Mouse (Mus musculus) E14TG2a.4 (cell line): ENCODE results near the gene Cdca3.

ENCODE experiments used
- H3K27me3 ChIP-seq: 2 replicates; pipeline ENCODE4 v1.6.1; 2014; ENCODE audit warnings: low read length, control low read depth; ENCODE audit not compliant: insufficient read depth
- H3K36me3 ChIP-seq: 2 replicates; pipeline ENCODE4 v1.6.1; 2014; ENCODE audit warnings: low read length, control low read depth; ENCODE audit not compliant: insufficient read depth
- H3K4me1 ChIP-seq: replicated peaks from 2 replicates; pipeline ENCODE4 v1.6.1; 2014; ENCODE audit warnings: low read depth, low read length, control low read depth
- H3K4me3 ChIP-seq: replicated peaks from 2 replicates; pipeline ENCODE4 v1.5.1; 2014; ENCODE audit warnings: mild to moderate bottlenecking, low read length
- H3K9me3 ChIP-seq: 2 replicates; pipeline ENCODE4 v1.6.1; 2014; ENCODE audit warnings: low read length, control low read depth
- CTCF ChIP-seq: conservative IDR thresholded peaks from 2 replicates; pipeline ENCODE4 v1.5.1; 2014; ENCODE audit warnings: low read length
- NANOG ChIP-seq: IDR thresholded peaks from 2 replicates; pipeline ENCODE4 v1.6.1; 2014; ENCODE audit warnings: borderline replicate concordance, low read length, mixed read lengths
- POU5F1 ChIP-seq: IDR thresholded peaks from 2 replicates; pipeline ENCODE4 v1.6.1; 2014; ENCODE audit warnings: low read length, borderline replicate concordance

Cdca3 gene

GRCm38 (mm10) chr6:124835531-124835930 is 6.2 kb downstream of the Cdca3 start:
- Histone ChIP-seq H3K36me3 (peaks cover 47% of the 10 kb centered on the region), H3K27me3 (no peaks in the 10 kb centered on the region), H3K4me1 (peaks cover 84% of the 10 kb centered on the region), H3K4me3 (0 out of 2 replicates have a peak overlapping the region, but pooled peaks have one; percentile 10), H3K9me3 (no peaks in the 10 kb centered on the region)
- TF ChIP-seq NANOG: no peak
- TF ChIP-seq CTCF: no peak
- TF ChIP-seq POU5F1: no peak

- TF ChIP-seq CTCF: no peak
- TF ChIP-seq POU5F1: no peak
- TF ChIP-seq NANOG: no peak
- Histone ChIP-seq H3K36me3 (peaks cover 44% of the 10 kb centered on the region), H3K4me3 (no peak overlapping the region), H3K4me1 (peaks cover 79% of the 10 kb centered on the region), H3K9me3 (no peaks in the 10 kb centered on the region), H3K27me3 (no peaks in the 10 kb centered on the region)
Measured at GRCm38 (mm10) chr6:124836411-124836810, 7.1 kb downstream of the Cdca3 start.

GRCm38 (mm10) chr6:124839805-124840204 is 10.5 kb downstream of the Cdca3 start:
- Histone ChIP-seq H3K4me1 (peaks cover 53% of the 10 kb centered on the region), H3K27me3 (no peaks in the 10 kb centered on the region; the same call in 1 of the 2 replicates), H3K9me3 (no peaks in the 10 kb centered on the region), H3K4me3 (no peak overlapping the region), H3K36me3 (peaks cover 10% of the 10 kb centered on the region)
- no peak for TF ChIP-seq POU5F1
- no peak for TF ChIP-seq NANOG
- no peak for TF ChIP-seq CTCF

- TF ChIP-seq POU5F1 (no peak), CTCF (no peak), NANOG (no peak)
- Histone ChIP-seq H3K9me3 (no peaks in the 10 kb centered on the region), H3K36me3 (peaks cover 3% of the 10 kb centered on the region), H3K4me3 (no peak within 1 kb of the TSS), H3K4me1 (peaks cover 53% of the 10 kb centered on the region), H3K27me3 (no peaks in the 10 kb centered on the region; the same call in 1 of the 2 replicates)
Measured at GRCm38 (mm10) chr6:124840241-124841167, 11.2 kb downstream of the Cdca3 start, which contains the start of gene Gnb3. TSS of gene Gnb3 (minus strand) at chr6:124840275.

GRCm38 (mm10) chr6:124847305-124847704 is 18.0 kb downstream of the Cdca3 start:
- no peaks in the 10 kb centered on the region for H3K9me3 ChIP-seq
- H3K4me3 ChIP-seq: no peak overlapping the region
- no peaks in the 10 kb centered on the region for H3K36me3 ChIP-seq
- TF ChIP-seq POU5F1: no peak
- peak; percentile 98 for TF ChIP-seq CTCF
- H3K27me3 ChIP-seq: peaks cover 12% of the 10 kb centered on the region
- peaks cover 65% of the 10 kb centered on the region for H3K4me1 ChIP-seq

GRCm38 (mm10) chr6:124850535-124850934 is 21.2 kb downstream of the Cdca3 start:
- H3K4me1 ChIP-seq: peaks cover 66% of the 10 kb centered on the region
- peaks cover 30% of the 10 kb centered on the region for H3K27me3 ChIP-seq
- TF ChIP-seq CTCF (no peak), NANOG (no peak), POU5F1 (no peak)
- H3K36me3 ChIP-seq: no peaks in the 10 kb centered on the region
- H3K4me3 ChIP-seq: peak overlapping the region; percentile 45
- no peaks in the 10 kb centered on the region for H3K9me3 ChIP-seq

GRCm38 (mm10) chr6:124854647-124855046 is 25.3 kb downstream of the Cdca3 start:
- Histone ChIP-seq H3K4me1 (peaks cover 71% of the 10 kb centered on the region), H3K27me3 (peaks cover 44% of the 10 kb centered on the region), H3K9me3 (no peaks in the 10 kb centered on the region), H3K4me3 (no peak overlapping the region), H3K36me3 (no peaks in the 10 kb centered on the region)
- no peak for TF ChIP-seq NANOG
- no peak for TF ChIP-seq POU5F1
- TF ChIP-seq CTCF: no peak

GRCm38 (mm10) chr6:124856321-124856720 is 27.0 kb downstream of the Cdca3 start:
- Histone ChIP-seq H3K4me3 (peak overlapping the region; percentile 82), H3K27me3 (peaks cover 52% of the 10 kb centered on the region), H3K36me3 (no peaks in the 10 kb centered on the region), H3K9me3 (no peaks in the 10 kb centered on the region), H3K4me1 (peaks cover 72% of the 10 kb centered on the region)
- TF ChIP-seq CTCF (no peak), POU5F1 (no peak), NANOG (no peak)
